Mouse (Mus musculus): ENCODE results near the gene Samd14.

Gene Samd14

GRCm38 (mm10) chr11:95037306-95037705 lies 27.6 kb downstream of the Samd14 start:
- no peak for DNase-seq

GRCm38 (mm10) chr11:95038156-95038817 lies 28.6 kb downstream of the Samd14 start:
- no peak for DNase-seq

DNA sequence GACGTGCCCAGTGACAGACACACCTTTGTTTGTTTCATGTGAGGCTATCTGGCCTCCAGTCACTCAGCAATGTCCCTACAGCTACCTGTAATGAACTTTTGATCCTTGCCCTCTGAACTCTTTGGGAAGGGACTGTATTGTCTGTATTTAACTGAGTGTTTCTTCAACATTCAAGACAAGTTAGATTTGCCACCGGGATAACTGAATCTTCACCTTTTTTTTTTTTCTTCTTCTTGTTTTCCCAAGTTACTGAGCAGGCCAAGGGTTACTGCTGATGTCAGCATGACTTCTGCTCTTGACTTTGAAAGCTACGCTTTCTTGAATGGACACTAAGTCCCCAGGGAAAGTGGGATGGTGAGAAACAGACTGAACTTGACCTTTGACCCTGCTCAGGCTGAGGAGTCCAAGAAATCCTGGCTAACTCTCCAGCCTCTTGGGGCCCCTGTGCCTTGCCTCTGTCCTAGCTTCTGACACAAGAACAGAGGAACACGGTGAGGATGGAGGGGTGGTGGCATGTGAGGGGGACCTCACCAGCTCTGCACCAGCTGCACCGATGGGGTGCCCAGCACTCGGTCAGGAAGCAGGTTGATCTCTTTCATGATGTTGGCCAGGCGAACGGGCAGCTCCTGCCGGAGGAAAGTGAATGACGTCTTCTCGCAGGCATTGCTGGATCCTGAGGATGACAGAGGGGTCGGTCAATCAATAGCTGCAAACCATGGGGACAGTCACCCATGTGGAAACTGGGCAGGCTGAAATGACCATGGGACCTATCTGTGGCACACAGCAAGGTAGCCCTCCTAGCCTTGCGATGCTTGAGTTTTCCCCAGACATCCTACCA lies 29.4 kb downstream of the Samd14 start:
- no peak for DNase-seq

DNA sequence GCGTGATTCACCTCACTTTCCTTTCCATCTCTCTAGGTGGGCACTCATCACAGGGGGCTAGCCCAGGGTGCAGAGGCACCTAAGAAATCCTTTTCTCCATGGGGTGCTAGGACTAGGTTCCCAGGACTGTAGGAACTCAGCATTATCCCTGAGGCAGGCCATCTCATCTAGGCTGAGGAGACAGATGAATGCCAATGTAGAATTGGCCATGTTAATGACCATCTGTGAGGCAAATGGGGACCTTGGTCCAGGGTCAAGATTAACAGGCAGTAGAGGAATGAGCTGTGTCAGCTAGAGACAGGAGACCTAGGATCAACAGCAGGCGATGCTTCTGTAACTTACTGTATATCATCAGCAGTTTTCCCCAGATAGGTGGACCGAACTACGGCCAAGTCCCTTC lies 30.1 kb downstream of the Samd14 start:
- DNase-seq: no peak

GRCm38 (mm10) chr11:95040491-95041138 lies 30.9 kb downstream of the Samd14 start:
- peak; percentile 35 for DNase-seq

DNA sequence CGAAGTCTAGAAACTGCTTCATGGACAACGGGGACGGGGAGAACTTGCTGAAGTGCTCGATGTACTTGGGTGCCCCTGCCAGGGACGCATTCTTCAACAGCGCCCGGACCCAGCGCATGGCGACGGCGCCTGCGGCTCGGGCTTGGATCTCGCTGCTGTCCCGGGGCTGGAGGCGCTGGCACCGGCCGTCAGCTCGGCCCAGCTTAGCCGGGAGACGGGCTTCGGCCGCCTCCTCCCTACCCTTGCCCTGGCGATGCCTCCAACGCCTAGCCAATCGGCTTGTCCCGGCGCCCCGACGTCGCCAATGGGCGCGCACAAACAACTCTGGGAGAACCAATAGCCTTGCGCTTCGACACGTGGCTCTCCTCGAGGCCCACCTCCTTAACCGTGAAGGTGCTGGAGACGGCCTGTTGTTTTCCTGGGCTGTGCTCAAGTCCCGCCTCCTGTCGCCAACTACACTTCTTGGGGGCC lies 31.5 kb downstream of the Samd14 start, which contains the start of gene Pdk2:
Gene Pdk2 (minus strand): TSS at position 216 of the 471 bp plus-strand sequence.
- DNase-seq: peak; percentile 94

DNA sequence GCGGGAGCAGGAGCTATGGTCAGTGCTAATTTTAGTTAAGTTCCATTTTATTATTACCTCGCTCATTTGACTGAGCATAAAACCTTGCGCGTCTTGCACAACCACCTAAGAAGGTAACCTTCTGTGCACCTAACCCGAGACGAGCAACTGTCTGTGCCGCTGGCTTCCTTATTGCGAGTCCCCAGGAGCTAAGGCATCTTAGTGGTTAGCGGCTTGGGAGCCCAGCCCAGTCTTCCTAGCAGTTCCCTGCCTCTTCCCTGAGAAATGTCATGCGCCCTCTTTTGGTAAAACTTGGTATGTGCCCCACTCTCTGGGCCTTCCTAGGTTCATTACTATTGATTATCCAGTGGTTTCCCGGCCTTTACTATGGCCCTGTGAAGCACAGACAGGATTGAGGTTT lies 32.4 kb downstream of the Samd14 start:
- DNase-seq: peak; percentile 80

DNA sequence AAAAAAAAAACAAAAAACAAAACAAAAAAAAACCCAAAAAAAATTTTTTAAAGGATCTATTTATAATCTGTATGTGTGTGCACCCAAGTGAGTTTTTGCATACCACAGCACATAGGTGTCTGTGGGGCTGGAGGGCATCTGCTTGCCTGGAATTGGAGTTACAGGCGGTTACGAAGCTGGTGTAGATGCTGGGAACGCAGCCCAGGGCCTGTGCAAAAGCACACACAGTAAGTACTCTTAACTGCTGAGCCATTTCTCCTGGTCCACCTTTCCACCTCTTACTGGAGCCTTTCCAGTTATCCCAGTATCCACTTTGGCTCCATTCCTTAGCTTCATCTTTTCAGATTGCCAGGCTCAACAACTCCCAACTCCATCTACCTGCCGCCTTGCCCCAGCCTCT lies 33.4 kb downstream of the Samd14 start:
- DNase-seq: no peak

GRCm38 (mm10) chr11:95043608-95044007 lies 33.9 kb downstream of the Samd14 start:
- DNase-seq: no peak

DNA sequence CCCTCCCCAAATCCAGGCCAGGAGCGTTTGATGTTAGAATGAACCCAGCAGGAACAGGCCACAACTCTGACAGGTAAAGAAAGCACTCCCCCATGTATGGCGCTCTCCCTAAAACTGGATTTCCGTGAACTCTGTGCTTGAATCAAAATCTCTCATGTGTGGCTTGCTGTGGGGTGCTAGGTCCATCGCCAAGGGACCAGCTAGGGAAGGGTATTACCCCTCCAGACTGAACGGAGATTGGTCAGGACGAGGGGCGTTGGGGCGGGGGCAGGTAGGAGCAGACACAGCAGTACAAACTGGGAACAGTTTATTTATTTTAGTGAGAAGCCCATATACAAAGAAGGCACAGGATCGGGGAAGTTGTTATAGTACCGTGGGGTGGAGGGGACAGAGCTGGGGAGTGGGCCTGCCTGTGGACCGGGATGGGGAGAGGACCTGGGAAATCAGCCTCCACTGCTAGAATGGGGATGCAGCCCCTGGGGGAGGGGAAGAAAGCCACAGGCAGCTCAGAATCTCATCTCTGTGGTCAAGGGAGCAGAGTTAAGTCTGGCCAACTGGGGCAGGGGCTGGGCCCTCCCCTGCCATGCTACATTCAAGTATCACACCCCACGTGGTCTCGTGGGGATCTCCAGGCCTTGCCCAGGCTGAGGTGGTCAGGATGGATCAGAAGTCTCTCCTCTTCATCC lies 34.6 kb downstream of the Samd14 start:
- no peak for DNase-seq

DNA sequence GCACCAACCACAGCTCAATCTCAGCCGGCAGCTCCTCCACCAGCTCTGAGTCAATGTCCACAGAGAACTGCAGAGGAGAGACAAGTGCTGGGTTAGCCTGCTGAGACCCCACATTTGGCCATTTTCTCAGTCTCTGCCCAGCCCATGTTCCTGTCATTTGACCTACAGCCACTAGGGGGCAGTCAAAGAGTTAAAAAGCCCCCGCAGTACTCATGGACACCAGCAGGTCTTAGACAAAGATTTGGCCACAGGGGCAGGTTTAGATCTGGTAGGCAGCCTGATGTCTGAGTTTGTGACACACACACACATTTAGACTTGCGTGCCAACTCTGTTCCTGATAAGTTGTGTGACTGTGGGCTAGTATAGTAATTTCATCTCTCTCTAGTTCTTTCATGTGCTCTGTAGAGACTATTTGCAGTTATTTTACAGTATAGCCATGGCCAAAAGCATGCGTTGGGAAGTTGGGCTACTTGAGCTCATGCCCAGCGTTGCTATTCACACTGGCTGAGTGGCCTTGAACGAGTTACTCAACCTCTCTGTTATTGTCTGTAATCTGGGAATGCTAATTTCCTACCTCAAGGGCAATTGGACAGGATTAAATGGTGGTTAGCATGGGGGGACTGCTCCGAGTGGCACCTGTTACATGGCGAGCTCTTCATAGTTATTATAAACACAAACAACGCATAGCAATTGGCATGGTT lies 37.5 kb downstream of the Samd14 start:
- DNase-seq: no peak

DNA sequence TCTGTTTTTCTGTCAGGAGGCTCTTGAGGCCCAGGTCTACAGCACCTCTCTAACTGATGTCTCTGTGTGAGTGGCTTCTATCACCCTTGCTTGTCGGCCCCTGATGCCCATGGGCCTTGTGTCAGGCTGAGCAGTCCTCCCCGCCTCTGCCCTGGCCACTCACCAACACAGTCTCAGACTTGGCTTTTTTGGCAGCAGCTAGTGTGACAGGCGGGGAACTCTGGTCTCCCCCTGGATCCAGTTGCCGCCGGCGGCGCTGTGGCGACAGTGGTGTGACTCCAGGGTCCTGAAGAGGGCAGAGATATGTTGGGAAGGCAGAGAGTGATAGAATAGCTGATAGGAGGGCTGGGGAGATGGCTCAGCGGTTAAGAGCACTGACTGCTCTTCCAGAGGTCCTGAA lies 43.4 kb downstream of the Samd14 start:
- DNase-seq: no peak

DNA sequence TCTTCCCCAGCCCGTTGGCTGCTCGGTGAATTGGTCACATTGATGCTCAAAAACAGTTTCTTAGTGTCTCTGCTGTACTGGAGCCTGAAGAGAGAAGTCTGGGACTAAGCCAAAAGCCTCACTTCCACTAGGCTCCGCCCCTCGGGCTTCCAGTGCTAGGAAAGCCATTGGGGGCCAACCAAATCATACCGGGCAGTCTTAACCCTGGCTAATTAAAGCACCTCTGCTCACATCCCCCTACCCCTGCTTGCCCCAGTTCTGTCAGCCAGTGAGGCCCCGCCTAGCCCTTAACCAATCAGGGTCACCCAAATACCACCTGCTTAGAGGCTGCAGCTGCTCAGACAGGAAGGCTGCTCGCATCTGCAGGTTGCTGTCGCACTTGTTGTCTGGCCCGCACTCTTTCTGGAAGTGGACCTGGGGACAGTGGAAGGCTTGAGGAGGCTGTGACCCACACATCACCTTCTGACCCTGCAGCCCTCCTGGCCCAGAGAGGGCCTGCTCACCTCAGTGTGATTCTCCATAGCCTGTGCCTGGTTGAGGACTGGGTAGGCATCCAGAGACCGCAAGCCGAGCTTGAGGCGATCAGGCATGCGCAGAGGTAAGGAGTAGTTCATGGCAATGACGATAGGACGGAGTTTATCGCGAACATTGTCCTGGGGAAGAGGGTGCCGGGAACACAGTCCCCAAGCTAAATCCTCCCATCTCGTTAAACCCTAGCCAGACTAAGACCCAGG lies 47.3 kb downstream of the Samd14 start:
- no peak for DNase-seq

DNA sequence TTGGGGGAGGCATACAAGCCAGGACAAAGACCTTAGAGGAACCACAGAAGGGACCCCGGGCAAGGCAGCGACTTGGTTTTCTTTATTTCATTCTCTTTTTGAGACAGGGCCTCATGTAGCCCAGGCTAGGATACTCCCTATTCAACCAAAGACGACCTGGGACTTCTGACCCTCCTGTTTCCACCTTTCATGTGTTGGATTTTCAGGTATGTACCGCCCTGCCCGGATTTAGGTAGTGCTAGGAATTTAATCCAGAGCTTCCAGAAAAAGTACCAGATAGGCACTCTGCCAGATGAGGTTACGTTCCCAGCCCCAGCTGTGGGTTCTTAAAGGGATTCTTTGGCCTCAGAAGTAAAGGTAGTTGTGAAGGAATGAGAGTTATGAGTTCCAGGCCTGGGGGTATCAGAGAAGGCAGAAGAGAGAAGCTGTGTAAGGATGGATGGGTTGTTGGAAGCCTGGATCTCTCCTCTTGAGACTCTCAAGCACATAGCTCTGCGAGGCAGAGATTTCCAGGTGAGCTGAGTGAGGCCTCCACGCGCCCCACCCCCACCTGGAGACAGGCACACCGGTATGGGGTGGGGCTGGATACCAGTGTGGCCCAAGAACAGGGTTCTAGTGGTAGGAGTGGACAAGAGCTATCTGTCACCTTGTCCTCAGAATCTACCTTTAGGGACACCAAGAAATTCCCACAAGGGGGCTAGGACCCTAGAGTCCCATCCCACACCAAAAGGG lies 59.7 kb downstream of the Samd14 start:
- DNase-seq: no peak

DNA sequence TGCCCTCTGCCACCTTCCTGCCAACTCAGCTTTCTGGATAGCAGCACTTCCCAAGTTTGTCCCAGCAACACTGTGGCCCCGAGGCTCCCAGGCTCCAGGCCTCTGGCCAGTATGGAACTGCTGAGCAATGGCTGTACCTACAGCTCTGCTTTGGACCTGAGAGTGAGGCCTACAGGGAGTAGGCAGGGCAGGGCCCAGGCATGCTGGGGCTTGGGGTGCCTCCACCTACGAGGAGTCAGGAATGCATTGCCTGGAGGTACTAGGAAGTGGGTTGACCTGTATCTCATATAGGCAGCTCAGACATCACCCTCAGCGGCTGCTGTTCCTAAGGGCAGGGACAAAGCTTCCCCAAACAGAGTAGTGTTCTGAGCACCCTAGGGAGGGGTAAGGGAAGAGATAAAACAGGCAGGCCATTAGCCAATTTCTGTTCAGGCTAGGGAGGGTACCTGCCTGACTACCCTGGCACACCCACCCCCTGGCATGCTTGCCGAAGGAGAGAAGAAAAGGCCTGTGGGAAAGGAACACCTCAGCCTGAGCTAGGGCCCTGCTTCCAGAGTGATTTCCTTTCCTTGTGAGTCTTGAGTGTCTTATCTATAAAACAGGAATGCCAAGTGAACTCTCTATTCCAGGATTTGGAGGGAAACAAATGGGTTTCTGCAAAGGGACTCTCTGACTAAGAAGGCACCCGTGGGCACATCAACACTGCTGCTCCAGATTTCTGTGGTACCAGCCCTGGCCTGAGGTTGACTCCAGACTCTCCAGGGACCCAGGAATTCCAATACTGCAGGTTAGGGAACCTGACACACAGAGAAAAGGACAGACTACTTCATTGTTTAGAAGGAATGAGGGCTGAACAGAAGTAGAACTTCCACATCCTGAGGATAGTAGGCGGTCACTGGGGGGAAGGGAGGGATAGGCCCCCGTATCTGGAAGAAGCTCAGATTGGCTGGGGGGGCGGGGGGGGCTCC lies 60.7 kb downstream of the Samd14 start:
- DNase-seq: no peak

DNA sequence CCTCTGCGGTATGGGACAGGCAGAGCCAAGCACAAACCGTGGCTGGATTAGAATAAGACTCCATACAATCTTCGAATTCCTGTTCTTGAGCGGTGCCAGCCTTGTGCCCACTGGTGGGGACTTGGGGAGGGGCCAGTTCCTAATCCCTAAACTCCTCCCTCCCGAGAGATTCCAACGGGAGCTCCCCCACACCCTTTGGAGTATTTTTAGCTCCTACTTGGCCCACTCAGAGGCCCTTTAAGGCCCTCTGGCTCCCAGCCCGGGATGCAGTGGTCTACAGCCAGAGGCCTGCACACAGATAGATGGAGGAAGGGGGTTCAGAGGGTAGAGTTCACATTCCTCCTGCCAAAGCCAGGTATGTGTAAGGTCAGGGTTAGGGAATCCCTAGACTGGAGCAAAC lies 61.6 kb downstream of the Samd14 start:
- DNase-seq: no peak

- no peak for DNase-seq
Measured at GRCm38 (mm10) chr11:95072136-95072535, 62.5 kb downstream of the Samd14 start.

DNA sequence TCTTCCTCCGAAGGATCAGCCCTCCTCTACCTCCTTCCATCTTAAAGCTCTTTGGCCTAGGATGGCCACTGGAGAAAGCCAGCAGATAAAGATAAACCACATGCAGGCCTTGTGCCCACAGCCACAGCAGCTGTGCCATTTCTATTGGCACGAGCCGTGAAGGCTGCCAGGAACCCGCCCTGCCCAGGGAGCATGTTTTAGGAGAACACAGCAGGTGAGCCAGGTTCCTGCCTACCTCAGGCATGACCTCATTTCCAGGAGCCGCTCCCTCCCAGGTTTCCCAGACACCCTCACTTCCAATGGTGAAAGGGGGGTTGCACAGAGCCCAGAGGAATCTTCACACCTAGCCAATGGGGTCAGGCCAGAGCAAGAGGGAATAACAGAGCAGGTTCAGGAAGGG lies 63.1 kb downstream of the Samd14 start:
- no peak for DNase-seq

DNA sequence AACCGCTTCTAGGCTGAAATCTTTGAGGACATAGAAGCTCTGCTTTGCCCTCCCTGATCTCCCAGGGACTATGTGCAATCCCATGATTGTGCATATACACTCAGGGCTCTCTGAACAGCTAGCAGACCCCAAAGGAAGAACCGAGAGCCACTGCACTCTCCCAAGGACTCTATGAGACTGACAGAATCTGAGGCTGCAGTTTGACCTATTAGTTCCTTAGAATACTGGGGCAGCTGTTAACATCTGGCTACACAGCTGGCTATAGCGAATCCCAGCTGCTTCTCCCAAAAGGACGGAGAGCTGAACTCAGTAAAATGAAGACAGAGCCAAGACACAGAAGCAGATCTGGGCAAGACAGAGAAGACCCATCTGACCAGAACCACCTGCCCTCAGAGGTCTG lies 64.2 kb downstream of the Samd14 start:
- no peak for DNase-seq

DNA sequence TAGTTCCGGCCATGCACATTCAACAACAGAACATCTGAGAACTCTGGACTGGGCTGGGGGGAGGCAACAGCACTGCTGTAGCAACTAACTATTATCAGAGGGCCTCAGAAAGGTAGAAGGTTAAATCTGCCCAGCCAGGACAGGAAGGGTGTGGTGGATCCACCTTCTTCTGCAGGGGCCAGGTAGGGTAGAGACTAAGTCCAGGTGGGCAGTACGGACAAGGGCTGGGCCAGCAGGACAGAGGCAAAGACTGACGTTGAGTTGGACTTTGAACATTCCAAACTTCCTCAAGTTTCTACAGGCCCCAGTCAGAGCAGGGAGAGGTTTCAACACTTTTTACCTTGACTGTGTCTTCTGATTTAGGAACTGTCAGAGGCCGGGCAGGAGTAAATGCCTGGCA lies 65.0 kb downstream of the Samd14 start:
- no peak for DNase-seq
